Mouse (Mus musculus): ENCODE measurements around the gene Tprn. TPM values are rescaled to one million over a fixed set of nuclear protein-coding genes. Genes with fewer than 3 reads are reported as not detected.

Gene Tprn
- polyA plus RNA-seq, 1 experiment from 2014 or later, result 16.9 TPM

- Histone ChIP-seq H3K9me3 (no peaks in the 10 kb centered on the region), H3K4me2 (peak within 1 kb of the TSS; percentile 74), H3K9ac (peak within 1 kb of the TSS; percentile 91), H3K4me1 (peaks cover 41% of the 10 kb centered on the region), H3K4me3 (peak within 1 kb of the TSS; percentile 83), H3K27me3 (replicated peaks) (no peaks in the 10 kb centered on the region), H3K27ac (peak within 1 kb of the TSS; percentile 83), H3K36me3 (replicated peaks) (peaks cover 39% of the 10 kb centered on the region)
- peak; percentile 95 for ATAC-seq (replicated peaks)
- WGBS, result under 1% methylated on average over 55 of the region's 55 CpGs
These were observed 9.6 kb downstream of the Tprn start, which contains the start of the genes Ssna1 and Anapc2 for GRCm38 (mm10) chr2:25271827-25272511. Gene Ssna1 (minus strand): TSS chr2:25272438. Gene Anapc2 (plus strand): TSS chr2:25272478.

GRCm38 (mm10) chr2:25272515-25272914 is 10.1 kb downstream of the Tprn start:
- peak; percentile 79 for ATAC-seq (replicated peaks)
- Histone ChIP-seq H3K36me3 (replicated peaks) (peaks cover 45% of the 10 kb centered on the region), H3K27me3 (replicated peaks) (no peaks in the 10 kb centered on the region), H3K4me1 (peaks cover 36% of the 10 kb centered on the region), H3K4me3 (peak overlapping the region; percentile 83), H3K4me2 (peak overlapping the region; percentile 74), H3K9ac (peak overlapping the region; percentile 91), H3K9me3 (no peaks in the 10 kb centered on the region), H3K27ac (peak overlapping the region; percentile 83)
- under 1% methylated on average over 29 of the region's 29 CpGs for WGBS

GRCm38 (mm10) chr2:25273010-25273409 is 10.6 kb downstream of the Tprn start:
- H3K4me2 ChIP-seq, result peak overlapping the region; percentile 74
- H3K9me3 ChIP-seq, result no peaks in the 10 kb centered on the region
- ATAC-seq (replicated peaks), result no peak
- 46% methylated on average over 16 of the region's 16 CpGs for WGBS
- peaks cover 31% of the 10 kb centered on the region for H3K4me1 ChIP-seq
- H3K9ac ChIP-seq, result peak overlapping the region; percentile 91
- H3K27ac ChIP-seq, result peak overlapping the region; percentile 83
- H3K4me3 ChIP-seq, result peak overlapping the region; percentile 83
- peaks cover 47% of the 10 kb centered on the region for H3K36me3 ChIP-seq (replicated peaks)
- H3K27me3 ChIP-seq (replicated peaks), result no peaks in the 10 kb centered on the region

GRCm38 (mm10) chr2:25278928-25279882 is 16.8 kb downstream of the Tprn start:
- Histone ChIP-seq H3K36me3 (replicated peaks) (peaks cover 60% of the 10 kb centered on the region), H3K27ac (no peak overlapping the region), H3K9ac (no peak overlapping the region), H3K4me3 (no peak overlapping the region), H3K9me3 (no peaks in the 10 kb centered on the region), H3K4me2 (no peak overlapping the region), H3K4me1 (peaks cover 2% of the 10 kb centered on the region), H3K27me3 (replicated peaks) (no peaks in the 10 kb centered on the region)
- 63% methylated on average over 13 of the region's 13 CpGs for WGBS
- peak; percentile 41 for ATAC-seq (replicated peaks)

GRCm38 (mm10) chr2:25285551-25285950 is 23.1 kb downstream of the Tprn start:
- no peak overlapping the region for H3K4me2 ChIP-seq
- no peaks in the 10 kb centered on the region for H3K9me3 ChIP-seq
- H3K4me1 ChIP-seq, result peaks cover 16% of the 10 kb centered on the region
- no peak overlapping the region for H3K4me3 ChIP-seq
- no peak overlapping the region for H3K9ac ChIP-seq
- peaks cover 28% of the 10 kb centered on the region for H3K27me3 ChIP-seq (replicated peaks)
- ATAC-seq (replicated peaks), result no peak
- no peak overlapping the region for H3K27ac ChIP-seq
- H3K36me3 ChIP-seq (replicated peaks), result peaks cover 32% of the 10 kb centered on the region
- WGBS, result 95% methylated on average over 2 of the region's 2 CpGs

- no peaks in the 10 kb centered on the region for H3K9me3 ChIP-seq
- H3K9ac ChIP-seq, result no peak overlapping the region
- H3K4me1 ChIP-seq, result peaks cover 23% of the 10 kb centered on the region
- WGBS, result 84% methylated on average over 1 of the region's 1 CpGs
- no peak overlapping the region for H3K27ac ChIP-seq
- ATAC-seq (replicated peaks), result no peak
- peaks cover 32% of the 10 kb centered on the region for H3K36me3 ChIP-seq (replicated peaks)
- H3K4me3 ChIP-seq, result no peak overlapping the region
- H3K27me3 ChIP-seq (replicated peaks), result peaks cover 36% of the 10 kb centered on the region
- H3K4me2 ChIP-seq, result no peak overlapping the region
These were observed 23.9 kb downstream of the Tprn start for GRCm38 (mm10) chr2:25286314-25286713.

- Histone ChIP-seq H3K4me3 (no peak overlapping the region), H3K9me3 (no peaks in the 10 kb centered on the region), H3K4me1 (peaks cover 27% of the 10 kb centered on the region), H3K4me2 (no peak overlapping the region), H3K36me3 (replicated peaks) (peaks cover 29% of the 10 kb centered on the region), H3K27ac (no peak overlapping the region), H3K9ac (no peak overlapping the region), H3K27me3 (replicated peaks) (peaks cover 43% of the 10 kb centered on the region)
- no peak; the same call in 1 of the 2 replicates for ATAC-seq (replicated peaks)
- 52% methylated on average over 7 of the region's 7 CpGs for WGBS
These were observed 24.6 kb downstream of the Tprn start for GRCm38 (mm10) chr2:25286837-25287636.

GRCm38 (mm10) chr2:25287927-25288649 is 25.7 kb downstream of the Tprn start, which contains the start of gene Tmem210:
Gene Tmem210 (plus strand): TSS chr2:25288145.
- peaks cover 54% of the 10 kb centered on the region for H3K27me3 ChIP-seq (replicated peaks)

GRCm38 (mm10) chr2:25288734-25289345 is 26.4 kb downstream of the Tprn start:
- 87% methylated on average over 7 of the region's 7 CpGs for WGBS
- H3K4me2 ChIP-seq, result no peak overlapping the region
- no peak overlapping the region for H3K27ac ChIP-seq
- H3K27me3 ChIP-seq (replicated peaks), result peaks cover 61% of the 10 kb centered on the region
- ATAC-seq (replicated peaks), result no peak
- H3K4me1 ChIP-seq, result peaks cover 35% of the 10 kb centered on the region
- no peaks in the 10 kb centered on the region for H3K9me3 ChIP-seq
- no peak overlapping the region for H3K4me3 ChIP-seq
- no peak overlapping the region for H3K9ac ChIP-seq
- H3K36me3 ChIP-seq (replicated peaks), result peaks cover 17% of the 10 kb centered on the region; the same call in 1 of the 2 replicates

More at GRCm38 (mm10) chr2:25287927-25288649, 25.7 kb downstream of the Tprn start, which contains the start of gene Tmem210:
- no peak within 1 kb of the TSS for H3K27ac ChIP-seq
- no peak for ATAC-seq (replicated peaks)
- H3K4me1 ChIP-seq, result peaks cover 35% of the 10 kb centered on the region
- H3K9ac ChIP-seq, result no peak within 1 kb of the TSS
- no peaks in the 10 kb centered on the region for H3K9me3 ChIP-seq
- H3K4me2 ChIP-seq, result no peak within 1 kb of the TSS
- H3K4me3 ChIP-seq, result no peak within 1 kb of the TSS
- H3K36me3 ChIP-seq (replicated peaks), result peaks cover 20% of the 10 kb centered on the region
- 81% methylated on average over 6 of the region's 6 CpGs for WGBS

- H3K27me3 ChIP-seq (replicated peaks), result peaks cover 69% of the 10 kb centered on the region
- H3K4me3 ChIP-seq, result peak within 1 kb of the TSS; percentile 27
- WGBS, result 7% methylated on average over 11 of the region's 11 CpGs
- no peak within 1 kb of the TSS for H3K27ac ChIP-seq
- peak within 1 kb of the TSS; percentile 53 for H3K4me2 ChIP-seq
- H3K36me3 ChIP-seq (replicated peaks), result peaks cover 17% of the 10 kb centered on the region; the same call in 1 of the 2 replicates
- peaks cover 35% of the 10 kb centered on the region for H3K4me1 ChIP-seq
- no peaks in the 10 kb centered on the region for H3K9me3 ChIP-seq
- ATAC-seq (replicated peaks), result no peak
- H3K9ac ChIP-seq, result peak within 1 kb of the TSS; percentile 20
These were observed 27.2 kb downstream of the Tprn start, which contains the start of gene Lrrc26 for GRCm38 (mm10) chr2:25289651-25290050. Gene Lrrc26 (plus strand): TSS chr2:25289915.

Measured in midbrain, embryonic 15.5 days (tissue).